Mouse (Mus musculus): ENCODE measurements at regions not wholly inside any gene's neighbourhood (a gene's known extent, or its start where the extent isn't known, plus 50 kb on each side); places are given as distances from the start of the nearest gene placed in this dataset.
A peak's percentile ranks its signal among the peaks of the same experiment; 100 is the strongest.

- peak; percentile 77 for DNase-seq (ENCODE audit: low read depth, low spot score)
Measured at GRCm38 (mm10) chr9:41766533-41766920, 357.6 kb downstream of the Sorl1 start.

GRCm38 (mm10) chr9:41765816-41766532 lies 358.1 kb downstream of the Sorl1 start:
- no peak for DNase-seq (ENCODE audit: low read depth, low spot score)

- no peak for DNase-seq (ENCODE audit: low read depth, low spot score)
Measured at GRCm38 (mm10) chr9:41761050-41761576, 363.0 kb downstream of the Sorl1 start.

GRCm38 (mm10) chr9:41754434-41755002 lies 369.6 kb downstream of the Sorl1 start:
- DNase-seq (ENCODE audit: low read depth, low spot score), result no peak

- no peak for DNase-seq (ENCODE audit: low read depth, low spot score)
Measured at GRCm38 (mm10) chr9:41745979-41746647, 378.0 kb downstream of the Sorl1 start.

GRCm38 (mm10) chr9:41741500-41741899 lies 382.6 kb downstream of the Sorl1 start:
- DNase-seq (ENCODE audit: low read depth, low spot score), result no peak

- DNase-seq (ENCODE audit: low read depth, low spot score), result no peak
Measured at GRCm38 (mm10) chr9:41740536-41740935, 383.6 kb downstream of the Sorl1 start.

- no peak for DNase-seq (ENCODE audit: low read depth, low spot score)
Measured at GRCm38 (mm10) chr9:41737671-41738070, 386.4 kb downstream of the Sorl1 start.

GRCm38 (mm10) chr9:41736881-41737280 lies 387.2 kb downstream of the Sorl1 start:
- peak; percentile 3 for DNase-seq (ENCODE audit: low read depth, low spot score)

- peak; percentile 32 for DNase-seq (ENCODE audit: low read depth, low spot score)
Measured at GRCm38 (mm10) chr9:41736234-41736859, 387.8 kb downstream of the Sorl1 start.

- peak; percentile 88 for DNase-seq (ENCODE audit: low read depth, low spot score)
Measured at GRCm38 (mm10) chr9:41735448-41736233, 388.5 kb downstream of the Sorl1 start.

GRCm38 (mm10) chr9:41734925-41735447 lies 389.1 kb downstream of the Sorl1 start:
- DNase-seq (ENCODE audit: low read depth, low spot score), result no peak

GRCm38 (mm10) chr9:41721609-41722008 lies 402.5 kb downstream of the Sorl1 start:
- DNase-seq (ENCODE audit: low read depth, low spot score), result no peak

GRCm38 (mm10) chr9:41715231-41715630 lies 408.9 kb downstream of the Sorl1 start:
- no peak for DNase-seq (ENCODE audit: low read depth, low spot score)

GRCm38 (mm10) chr9:41705972-41706371 lies 418.1 kb downstream of the Sorl1 start:
- DNase-seq (ENCODE audit: low read depth, low spot score), result no peak

- DNase-seq (ENCODE audit: low read depth, low spot score), result peak; percentile 34
Measured at GRCm38 (mm10) chr9:41705461-41705903, 418.6 kb downstream of the Sorl1 start.

GRCm38 (mm10) chr9:41703091-41703490 lies 421.0 kb downstream of the Sorl1 start:
- DNase-seq (ENCODE audit: low read depth, low spot score), result no peak

- peak; percentile 49 for DNase-seq (ENCODE audit: low read depth, low spot score)
Measured at GRCm38 (mm10) chr9:41700683-41701082, 423.4 kb downstream of the Sorl1 start.

GRCm38 (mm10) chr9:41699031-41699430 lies 425.1 kb downstream of the Sorl1 start:
- DNase-seq (ENCODE audit: low read depth, low spot score), result no peak

- DNase-seq (ENCODE audit: low read depth, low spot score), result peak; percentile 54
Measured at GRCm38 (mm10) chr9:41697611-41698467, 426.3 kb downstream of the Sorl1 start.

Data from brain, adult 2 months (tissue).